Mouse (Mus musculus) thymus, postnatal 14 days (tissue): ENCODE results near the gene Gpx4.

Experiments
- DNase-seq: peaks from one replicate; pipeline ENCODE4 v3.0.0; 2021

Gpx4 gene

GRCm38 (mm10) chr10:80047041-80047565 is at the start of gene Gpx4:
Gpx4 (plus strand) TSS chr10:80047166.
- DNase-seq, result no peak

DNA sequence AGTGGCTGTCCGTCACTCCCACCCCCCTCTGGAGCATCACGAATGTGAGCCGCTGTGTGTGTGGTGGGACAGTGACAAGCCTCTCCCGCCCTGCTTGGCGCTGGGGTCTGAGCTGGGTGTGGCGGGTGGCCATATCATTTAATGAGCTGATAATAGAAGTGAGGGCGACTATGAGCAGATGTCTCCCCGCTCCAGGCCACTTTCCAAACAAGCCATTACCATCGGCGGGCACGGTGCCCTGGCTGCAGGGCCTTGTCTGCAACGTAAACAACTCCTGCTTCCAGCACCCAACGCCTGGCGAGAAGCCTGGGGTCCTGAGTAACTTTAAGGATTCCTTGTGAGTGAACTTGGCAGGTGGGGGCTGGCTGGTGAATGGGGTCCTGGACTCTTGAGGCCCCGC is 49.1 kb upstream of the Gpx4 start:
- no peak for DNase-seq

GRCm38 (mm10) chr10:80001945-80002344 is 45.0 kb upstream of the Gpx4 start:
- no peak for DNase-seq

- no peak for DNase-seq
Observed at GRCm38 (mm10) chr10:80002829-80003228, 44.1 kb upstream of the Gpx4 start.

GRCm38 (mm10) chr10:80003374-80004232 is 43.4 kb upstream of the Gpx4 start:
- DNase-seq, result no peak

DNA sequence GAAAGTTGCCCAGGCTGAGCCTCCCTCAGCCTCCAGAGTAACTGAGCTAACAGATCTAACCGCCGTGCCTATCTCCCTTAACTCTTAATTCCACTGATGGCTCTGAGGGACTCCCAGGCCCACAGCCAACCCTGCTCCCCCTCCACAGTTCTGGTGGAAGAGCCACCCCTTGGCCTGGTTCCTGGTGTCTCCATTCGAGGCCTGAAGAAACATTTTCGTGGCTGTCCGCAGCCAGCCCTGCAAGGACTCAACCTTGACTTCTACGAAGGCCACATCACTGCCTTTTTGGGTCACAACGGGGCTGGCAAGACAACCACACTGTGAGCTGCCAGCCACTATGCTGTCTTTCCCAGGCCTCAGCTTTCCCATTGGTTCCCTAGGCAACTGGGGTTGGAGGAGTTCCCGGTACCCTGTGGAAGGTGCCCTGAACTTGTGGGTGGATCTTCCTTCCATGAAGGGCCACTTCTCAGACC is 42.7 kb upstream of the Gpx4 start:
- DNase-seq, result no peak

GRCm38 (mm10) chr10:80011740-80012139 is 35.2 kb upstream of the Gpx4 start:
- DNase-seq, result no peak

- DNase-seq, result no peak
Observed at GRCm38 (mm10) chr10:80013609-80014008, 33.4 kb upstream of the Gpx4 start.

- DNase-seq, result peak; percentile 71
Observed at GRCm38 (mm10) chr10:80014484-80015290, 32.3 kb upstream of the Gpx4 start.

GRCm38 (mm10) chr10:80015583-80015982 is 31.4 kb upstream of the Gpx4 start:
- DNase-seq, result peak; percentile 26

DNA sequence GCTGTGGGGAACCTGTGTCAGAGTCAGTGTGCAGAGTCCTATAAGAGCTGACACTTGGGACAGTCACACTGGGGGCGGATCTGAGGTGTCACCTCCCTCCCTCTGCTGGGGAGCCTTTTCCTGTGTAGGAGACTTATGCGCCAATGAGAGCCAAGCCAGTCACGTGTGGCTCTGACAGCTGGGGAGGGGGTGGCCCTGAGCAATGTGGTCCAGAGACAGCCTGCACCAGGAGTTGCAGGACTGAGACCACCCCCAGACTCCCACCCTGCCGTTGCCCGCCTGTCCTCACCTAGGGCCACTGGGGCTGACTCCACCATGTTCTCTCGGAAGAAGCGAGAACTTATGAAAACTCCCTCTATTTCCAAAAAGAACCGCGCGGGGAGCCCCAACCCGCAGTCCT is 30.5 kb upstream of the Gpx4 start, which contains the start of gene Arhgap45:
Arhgap45 (plus strand) TSS at position 143 of the 400 bp plus-strand sequence.
- DNase-seq, result peak; percentile 92

GRCm38 (mm10) chr10:80016931-80017330 is 30.0 kb upstream of the Gpx4 start:
- no peak for DNase-seq

DNA sequence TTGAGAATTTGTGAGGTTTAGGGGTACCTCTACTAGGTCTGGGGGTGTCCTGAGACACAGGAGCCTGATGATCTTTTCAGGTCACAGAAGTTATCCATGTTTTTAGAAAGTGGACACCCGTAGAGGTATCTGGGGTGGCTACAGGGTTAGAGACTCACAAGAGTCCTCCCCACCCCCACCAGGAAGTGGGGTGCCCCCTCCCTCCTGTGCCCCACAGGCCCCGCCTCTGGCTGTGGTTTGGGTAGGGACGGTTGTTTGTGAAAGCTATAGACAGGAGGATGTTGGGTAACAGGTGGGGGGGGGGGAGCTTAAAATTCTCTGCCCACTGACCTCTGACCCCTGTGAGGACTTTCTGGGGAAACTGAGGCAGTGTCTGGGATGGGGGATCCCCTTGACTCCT is 29.6 kb upstream of the Gpx4 start:
- DNase-seq, result peak; percentile 98

- DNase-seq, result peak; percentile 76
Observed at GRCm38 (mm10) chr10:80017771-80018170, 29.2 kb upstream of the Gpx4 start.

GRCm38 (mm10) chr10:80018739-80019297 is 28.1 kb upstream of the Gpx4 start:
- peak; percentile 74 for DNase-seq

- peak; percentile 28 for DNase-seq
Observed at GRCm38 (mm10) chr10:80019471-80020131, 27.4 kb upstream of the Gpx4 start.

GRCm38 (mm10) chr10:80020191-80020590 is 26.8 kb upstream of the Gpx4 start:
- no peak for DNase-seq

DNA sequence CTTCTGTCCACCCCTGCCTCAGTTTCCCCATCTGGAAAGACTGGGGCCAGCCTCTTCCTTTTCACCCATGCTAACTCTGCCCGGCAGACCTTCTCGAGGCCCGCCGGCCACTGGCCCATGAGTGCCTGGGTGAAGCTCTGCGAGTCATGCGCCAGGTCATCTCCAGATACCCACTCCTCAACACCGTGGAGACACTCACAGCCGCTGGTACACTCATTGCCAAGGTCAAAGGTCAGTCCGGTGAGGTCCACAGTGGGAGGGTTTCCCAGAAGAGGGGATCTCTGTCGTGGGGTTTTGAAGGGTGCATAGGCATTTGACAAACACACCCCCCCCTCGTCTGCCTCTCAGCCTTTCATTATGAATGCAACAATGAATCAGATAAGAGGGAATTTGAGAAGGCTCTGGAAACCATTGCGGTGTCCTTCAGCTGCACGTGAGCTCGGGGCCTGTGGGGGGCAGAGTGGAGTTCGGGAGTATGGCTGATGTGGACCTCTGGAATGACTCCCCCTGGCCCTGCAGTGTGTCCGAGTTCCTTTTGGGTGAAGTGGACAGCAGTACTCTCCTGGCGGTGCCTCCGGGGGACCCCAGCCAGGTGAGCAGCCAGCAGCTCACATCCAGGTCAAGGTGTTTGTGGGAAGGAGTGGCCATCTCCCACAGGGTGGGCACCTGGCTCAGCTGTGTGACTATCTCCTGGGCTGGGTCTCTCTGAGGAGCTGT is 26.2 kb upstream of the Gpx4 start:
- peak; percentile 28 for DNase-seq

- no peak for DNase-seq
Observed at GRCm38 (mm10) chr10:80021320-80021641, 25.7 kb upstream of the Gpx4 start.

DNA sequence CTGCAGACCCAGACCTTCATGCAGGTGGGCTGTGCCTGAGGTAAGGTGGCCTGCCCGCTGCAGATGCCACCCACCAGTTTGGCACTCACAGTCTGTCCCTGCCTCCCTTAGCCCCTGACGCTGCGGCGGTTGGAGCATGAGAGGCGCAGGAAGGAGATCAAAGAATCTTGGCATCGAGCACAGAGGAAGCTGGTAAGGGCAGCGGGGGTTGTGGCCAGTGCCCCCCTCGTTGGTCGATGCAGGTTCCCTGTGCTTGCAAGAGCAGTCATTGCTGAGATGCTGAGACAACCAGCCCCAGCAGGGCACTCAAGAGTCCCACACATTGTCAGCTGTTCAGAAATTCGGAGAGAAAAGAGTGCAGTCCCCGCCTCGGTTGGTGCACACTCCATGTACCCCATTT is 24.8 kb upstream of the Gpx4 start:
- DNase-seq, result peak; percentile 69

DNA sequence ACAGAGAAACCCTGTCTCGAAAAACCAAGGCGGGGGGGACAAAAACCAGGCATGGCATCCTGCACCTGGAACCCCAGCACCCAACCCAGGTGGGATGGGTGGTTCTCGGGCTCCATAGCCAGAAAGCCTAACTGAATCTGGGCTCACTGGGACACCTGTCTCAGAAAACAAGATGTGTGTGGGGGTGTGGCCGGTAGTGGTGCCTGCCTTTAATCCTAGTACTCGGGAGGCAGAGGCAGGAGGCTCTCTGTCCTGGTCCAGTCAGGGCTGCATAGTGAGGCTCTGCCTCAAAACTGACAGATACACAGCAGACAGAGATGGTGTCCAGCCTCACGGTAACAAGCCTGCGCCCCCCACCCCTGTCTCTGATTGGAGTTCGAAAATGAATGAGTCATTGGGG is 24.2 kb upstream of the Gpx4 start:
- peak; percentile 37 for DNase-seq

DNA sequence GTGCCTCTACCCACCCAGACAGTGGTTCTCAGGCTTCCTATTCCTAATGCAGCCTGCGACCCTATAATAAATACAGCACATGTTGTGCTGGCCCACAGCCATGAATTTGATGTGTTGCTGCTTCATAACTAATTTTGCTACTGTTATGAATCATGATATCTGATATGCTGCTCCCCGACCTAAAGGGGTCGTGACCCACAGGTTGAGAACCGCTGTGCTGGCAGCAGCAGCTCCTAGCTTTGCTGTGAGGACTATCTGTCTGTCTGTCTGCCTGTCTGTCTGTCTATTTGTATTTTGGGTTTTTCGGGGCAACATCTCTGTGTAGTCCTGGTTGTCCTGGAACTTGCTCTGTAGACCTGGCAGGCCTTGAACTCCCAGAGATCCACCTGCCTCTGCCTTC is 23.2 kb upstream of the Gpx4 start:
- DNase-seq, result no peak
